Mouse (Mus musculus): Measurements from ENCODE around the gene Mthfd2l.

DNA sequence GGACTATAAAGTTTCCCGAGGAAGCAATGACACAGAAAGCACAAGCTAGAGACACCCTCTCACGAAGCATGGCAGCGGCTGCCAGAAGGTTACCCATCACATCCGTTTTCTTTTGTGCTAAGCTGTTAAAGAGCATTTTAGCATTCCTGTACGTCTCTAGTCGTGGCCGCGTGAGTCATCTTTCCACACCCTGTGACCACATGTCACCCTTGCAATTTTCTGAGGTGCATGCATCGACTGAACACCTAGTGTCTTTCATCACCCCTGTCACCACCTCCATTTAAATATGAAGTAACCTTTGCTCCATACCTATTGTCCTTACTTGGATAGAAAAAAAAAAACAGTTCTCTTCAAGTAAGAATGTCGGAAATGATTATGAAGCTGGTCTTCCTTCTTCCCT lies 84.3 kb downstream of the Mthfd2l start:
- TF ChIP-seq CTCF (IDR thresholded peaks at IDR 0.05; ENCODE audit: low read depth), result no peak
- no peak for TF ChIP-seq EP300 (IDR thresholded peaks at IDR 0.05; ENCODE audit: low read depth)

Measured in liver, postnatal 0 days (tissue).